Mouse (Mus musculus) layer of hippocampus, adult 6 months (tissue): ENCODE results near the gene Kdm5b. TPM values are rescaled to one million over a fixed set of nuclear protein-coding genes. Genes with fewer than 3 reads are reported as not detected.

Source experiments
- long read RNA-seq, 2 experiments: library from polyadenylated mRNA; unstranded; transcript quantifications; one replicate each; pipeline ENCODE4 v2.0.0; 2019 to 2020
- polyA plus RNA-seq: library from polyadenylated mRNA; unstranded; fragments of <200 nt; fragmentation: Nextera tagmentation; gene quantifications from 2 replicates; pipeline ENCODE4 v1.2.3, GENCODE M21; 2021

The Kdm5b gene
- polyA plus RNA-seq = 13.1 and 15.5 TPM in 2 replicates
- long read RNA-seq, experiment 1, full-length matches to known transcripts = 3 of 56 reads
- long read RNA-seq, experiment 1, partial matches to known transcripts = 34 of 56 reads
- long read RNA-seq, experiment 1, other reads (novel, unspliced or antisense) = 19 of 56 reads
- long read RNA-seq, experiment 2, full-length matches to known transcripts = 88 of 132 reads
- long read RNA-seq, experiment 2, partial matches to known transcripts = 34 of 132 reads
- long read RNA-seq, experiment 2, other reads (novel, unspliced or antisense) = 10 of 132 reads

DNA sequence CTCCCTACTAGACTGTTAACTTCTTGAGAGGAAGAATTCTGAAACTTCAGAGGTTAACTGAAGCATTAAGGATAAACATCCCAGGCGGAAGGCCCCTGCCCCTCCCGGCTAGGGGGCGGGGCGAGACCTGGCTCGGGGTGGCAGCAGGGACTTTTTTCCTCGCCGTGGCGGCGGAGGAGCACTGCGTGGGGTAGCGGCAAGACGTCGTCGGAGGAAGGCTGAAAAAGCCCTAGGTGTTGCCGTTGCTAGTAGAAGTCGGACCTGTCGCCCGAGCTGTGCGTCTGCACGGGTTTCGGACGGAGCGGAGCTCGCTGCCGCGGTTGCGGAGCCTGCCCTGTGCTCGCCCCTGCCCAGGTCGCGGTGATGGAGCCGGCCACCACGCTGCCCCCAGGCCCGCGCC, at the start of gene Kdm5b:
Gene Kdm5b (plus strand): TSS at position 196 of the 400 bp plus-strand sequence.

DNA sequence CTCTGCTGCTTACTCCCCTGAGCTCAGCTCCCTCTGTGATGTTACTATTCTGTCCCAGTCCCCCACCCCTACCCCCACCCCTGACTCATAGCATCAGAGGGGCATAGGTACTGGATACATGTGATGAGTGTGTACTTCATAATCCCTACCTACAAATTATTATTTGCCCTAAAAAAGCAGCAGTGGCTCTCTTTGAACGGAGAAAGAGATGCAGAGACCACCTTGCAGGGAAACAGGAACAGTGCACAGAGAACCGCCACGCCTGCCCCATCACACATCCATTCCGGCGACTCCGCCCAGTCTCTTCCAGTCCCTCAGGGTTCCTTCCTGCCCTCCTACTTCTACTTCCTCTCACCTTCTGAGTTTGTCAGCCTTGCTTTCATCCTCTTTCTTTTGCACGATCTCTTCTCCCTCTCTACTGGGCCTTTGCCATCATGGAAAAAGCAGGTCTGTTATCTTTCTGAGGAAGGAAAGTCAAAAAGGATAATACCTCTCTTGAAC, 10.3 kb upstream of the Kdm5b start, which contains the start of gene Mgat4e:
Gene Mgat4e (minus strand): TSS at position 51 of the 501 bp plus-strand sequence.

DNA sequence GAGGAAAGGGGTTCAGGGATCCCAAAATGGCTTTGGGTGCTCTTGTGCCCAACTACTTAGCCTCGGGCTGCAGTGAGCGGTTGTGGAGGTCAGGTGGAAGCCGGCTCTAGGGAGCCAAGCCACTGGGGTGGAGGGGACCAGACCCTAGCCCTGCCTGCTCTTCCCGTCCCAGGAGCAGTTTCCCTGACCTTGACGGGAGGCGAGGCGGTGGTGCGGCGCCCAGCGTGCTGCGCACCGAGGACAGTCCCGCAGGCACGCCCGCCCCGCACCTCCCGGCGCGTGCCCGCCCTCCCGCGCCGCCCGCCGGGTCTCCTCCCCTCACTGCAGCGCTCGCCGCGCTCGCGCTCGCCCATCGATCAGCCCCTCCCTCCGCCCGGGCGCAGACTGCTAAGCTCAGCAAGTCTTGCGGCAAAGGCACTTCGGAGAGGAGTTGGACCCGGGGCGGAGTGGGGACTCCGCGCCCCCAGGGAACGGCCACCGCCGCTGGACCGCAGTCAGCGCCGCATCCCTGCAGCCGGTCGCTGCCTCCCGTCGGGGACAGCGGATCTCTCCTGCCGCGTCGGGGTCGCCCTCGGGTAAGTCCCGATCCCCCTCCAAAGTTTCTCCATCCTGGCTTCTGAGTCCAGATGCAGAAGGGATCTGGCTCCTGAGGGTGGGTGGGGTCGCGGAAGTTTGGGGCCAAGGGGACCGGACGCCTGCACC, 86.4 kb downstream of the Kdm5b start, which contains the start of gene Syt2:
Gene Syt2 (plus strand): TSS at position 417 of the 702 bp plus-strand sequence.

Other genes starting within 250 kb of the Kdm5b start
- 17.2 TPM in 2 replicates for gene Ppfia4, start 227.2 kb upstream of the Kdm5b start, polyA plus RNA-seq
- gene Tmem183a, start 198.2 kb upstream of the Kdm5b start, polyA plus RNA-seq = 50.2 and 62.1 TPM in 2 replicates
- gene 4933406M09Rik, start 174.2 kb upstream of the Kdm5b start, polyA plus RNA-seq = not detected in 2 replicates
- 45.0 and 46.8 TPM in 2 replicates for gene Cyb5r1, start 154.6 kb upstream of the Kdm5b start, polyA plus RNA-seq
- gene Adipor1, start 144.8 kb upstream of the Kdm5b start, polyA plus RNA-seq = 103 TPM in 2 replicates
- 15.6 and 18.3 TPM in 2 replicates for gene Klhl12, start 104.6 kb upstream of the Kdm5b start, polyA plus RNA-seq
- 31.1 and 35.3 TPM in 2 replicates for gene Rabif, start 65.5 kb upstream of the Kdm5b start, polyA plus RNA-seq
- gene Mgat4e, start 10.5 kb upstream of the Kdm5b start, polyA plus RNA-seq = not detected in 2 replicates
- 6.5 and 6.7 TPM in 2 replicates for gene Syt2, start 86.5 kb downstream of the Kdm5b start, polyA plus RNA-seq